Mouse (Mus musculus): ENCODE measurements around the gene Cluh. TPM values are rescaled to one million over a fixed set of nuclear protein-coding genes. Genes with fewer than 3 reads are reported as not detected.

Cluh gene
- polyA plus RNA-seq, 1 experiment from 2014 or later = 18.1 TPM

DNA sequence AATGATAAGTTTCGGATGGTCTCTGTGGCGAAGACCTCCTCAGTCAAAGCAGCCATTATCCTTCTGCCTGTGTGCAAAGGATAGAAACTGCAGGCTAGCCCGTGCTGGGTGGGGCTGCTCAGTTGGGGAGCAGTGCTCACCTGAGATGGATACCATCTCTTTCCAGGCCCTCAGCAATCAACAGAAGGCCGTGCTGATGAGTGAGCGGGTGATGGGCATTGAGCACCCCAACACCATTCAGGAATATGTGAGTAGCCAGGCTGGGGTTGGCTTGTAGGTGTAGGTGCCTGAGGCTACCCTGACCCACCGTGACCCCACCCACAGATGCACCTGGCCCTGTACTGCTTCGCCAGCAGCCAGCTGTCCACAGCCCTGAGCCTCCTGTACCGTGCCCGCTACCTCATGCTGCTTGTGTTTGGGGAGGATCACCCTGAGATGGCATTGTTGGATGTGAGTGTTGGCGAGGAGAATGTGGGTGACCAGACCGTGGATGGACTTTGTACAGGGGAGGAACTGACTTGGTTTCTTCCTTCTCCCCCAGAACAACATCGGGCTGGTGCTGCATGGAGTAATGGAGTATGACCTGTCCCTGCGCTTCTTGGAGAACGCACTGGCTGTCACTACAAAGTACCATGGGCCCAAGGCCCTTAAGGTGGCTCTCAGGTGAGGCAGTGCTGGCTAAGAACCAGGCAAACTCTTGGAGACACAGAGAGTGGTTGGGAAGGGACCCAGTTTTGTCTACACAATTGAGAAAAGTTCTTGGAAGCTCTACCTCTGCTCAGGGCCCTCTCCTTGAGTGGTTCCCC is 17.7 kb downstream of the Cluh start:
- H3K4me2 ChIP-seq (ENCODE audit: low read length) = no peak overlapping the region
- no peaks in the 10 kb centered on the region for H3K9me3 ChIP-seq (replicated peaks; ENCODE audit: control insufficient read depth, low read length, poor library complexity, severe bottlenecking)
- WGBS = 98% methylated on average over 14 of the region's 14 CpGs
- peaks cover 51% of the 10 kb centered on the region for H3K36me3 ChIP-seq (ENCODE audit: control insufficient read depth, insufficient read depth, low read length)
- no peak overlapping the region for H3K4me3 ChIP-seq (ENCODE audit: low read depth, low read length)
- H3K27ac ChIP-seq (ENCODE audit: low read length) = no peak overlapping the region
- no peak for ATAC-seq
- H3K27me3 ChIP-seq (ENCODE audit: control insufficient read depth, insufficient read depth, low read depth, low read length) = no peaks in the 10 kb centered on the region
- no peaks in the 10 kb centered on the region for H3K4me1 ChIP-seq (ENCODE audit: control insufficient read depth, insufficient read depth, low read length)
- H3K9ac ChIP-seq (ENCODE audit: low read depth, low read length) = no peak overlapping the region

GRCm38 (mm10) chr11:74667582-74668010 is 18.3 kb downstream of the Cluh start:
- no peaks in the 10 kb centered on the region for H3K27me3 ChIP-seq (ENCODE audit: control insufficient read depth, insufficient read depth, low read depth, low read length)
- no peak for ATAC-seq
- 98% methylated on average over 13 of the region's 13 CpGs for WGBS
- H3K36me3 ChIP-seq (ENCODE audit: control insufficient read depth, insufficient read depth, low read length) = peaks cover 46% of the 10 kb centered on the region
- H3K9me3 ChIP-seq (replicated peaks; ENCODE audit: control insufficient read depth, low read length, poor library complexity, severe bottlenecking) = no peaks in the 10 kb centered on the region
- no peak overlapping the region for H3K9ac ChIP-seq (ENCODE audit: low read depth, low read length)
- H3K4me1 ChIP-seq (ENCODE audit: control insufficient read depth, insufficient read depth, low read length) = no peaks in the 10 kb centered on the region
- H3K4me2 ChIP-seq (ENCODE audit: low read length) = no peak overlapping the region
- no peak overlapping the region for H3K27ac ChIP-seq (ENCODE audit: low read length)
- no peak overlapping the region for H3K4me3 ChIP-seq (ENCODE audit: low read depth, low read length)

DNA sequence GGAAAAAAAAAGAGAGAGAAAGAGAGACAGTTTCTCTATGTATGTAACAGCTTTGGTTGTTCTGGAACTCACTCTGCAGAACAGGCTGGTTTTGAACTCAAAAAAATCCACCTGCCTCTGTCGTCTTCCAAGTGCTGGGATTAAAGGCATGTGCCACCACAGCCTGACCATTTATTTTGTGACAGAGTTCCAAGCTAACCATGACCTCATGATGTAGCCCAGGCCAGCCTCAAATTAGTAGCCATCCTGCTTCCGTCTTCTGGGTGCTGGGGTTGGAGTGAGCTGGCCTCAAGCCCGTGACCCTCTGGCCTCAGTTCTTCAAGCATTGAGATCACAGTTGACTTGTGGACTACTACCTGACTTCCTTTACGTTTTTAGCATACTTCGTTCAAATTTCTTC is 19.2 kb downstream of the Cluh start:
- Histone ChIP-seq H3K4me3 (ENCODE audit: low read depth, low read length) (no peak overlapping the region), H3K9ac (ENCODE audit: low read depth, low read length) (no peak overlapping the region), H3K27me3 (ENCODE audit: control insufficient read depth, insufficient read depth, low read depth, low read length) (no peaks in the 10 kb centered on the region), H3K4me2 (ENCODE audit: low read length) (no peak overlapping the region), H3K27ac (ENCODE audit: low read length) (no peak overlapping the region), H3K36me3 (ENCODE audit: control insufficient read depth, insufficient read depth, low read length) (peaks cover 37% of the 10 kb centered on the region), H3K4me1 (ENCODE audit: control insufficient read depth, insufficient read depth, low read length) (no peaks in the 10 kb centered on the region), H3K9me3 (replicated peaks; ENCODE audit: control insufficient read depth, low read length, poor library complexity, severe bottlenecking) (no peaks in the 10 kb centered on the region)
- ATAC-seq = no peak
- WGBS = 92% methylated on average over 5 of the region's 5 CpGs

DNA sequence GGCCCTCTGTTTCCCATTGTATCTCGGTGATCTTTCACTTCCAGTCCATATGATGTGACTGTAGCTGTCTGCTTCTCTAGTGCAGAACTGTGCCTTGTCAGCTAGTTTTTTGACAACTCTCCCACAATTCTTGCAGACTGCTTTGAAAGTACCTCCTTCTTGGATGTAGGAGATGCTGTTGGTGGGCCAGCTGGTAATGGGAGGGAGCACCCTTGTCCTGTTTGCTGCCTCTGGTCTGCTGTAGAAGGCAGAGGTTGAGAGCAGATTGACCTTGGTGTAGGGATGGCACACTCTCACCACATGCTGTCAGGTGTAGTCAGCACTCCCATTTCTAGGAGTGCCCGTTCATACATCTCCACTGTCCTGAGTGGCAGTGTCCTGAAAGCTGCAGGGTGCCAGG is 19.7 kb downstream of the Cluh start:
- no peak overlapping the region for H3K27ac ChIP-seq (ENCODE audit: low read length)
- H3K4me3 ChIP-seq (ENCODE audit: low read depth, low read length) = no peak overlapping the region
- no peaks in the 10 kb centered on the region for H3K27me3 ChIP-seq (ENCODE audit: control insufficient read depth, insufficient read depth, low read depth, low read length)
- peaks cover 33% of the 10 kb centered on the region for H3K36me3 ChIP-seq (ENCODE audit: control insufficient read depth, insufficient read depth, low read length)
- 90% methylated on average over 2 of the region's 2 CpGs for WGBS
- H3K9ac ChIP-seq (ENCODE audit: low read depth, low read length) = no peak overlapping the region
- no peak overlapping the region for H3K4me2 ChIP-seq (ENCODE audit: low read length)
- no peak for ATAC-seq
- no peaks in the 10 kb centered on the region for H3K4me1 ChIP-seq (ENCODE audit: control insufficient read depth, insufficient read depth, low read length)
- no peaks in the 10 kb centered on the region for H3K9me3 ChIP-seq (replicated peaks; ENCODE audit: control insufficient read depth, low read length, poor library complexity, severe bottlenecking)

DNA sequence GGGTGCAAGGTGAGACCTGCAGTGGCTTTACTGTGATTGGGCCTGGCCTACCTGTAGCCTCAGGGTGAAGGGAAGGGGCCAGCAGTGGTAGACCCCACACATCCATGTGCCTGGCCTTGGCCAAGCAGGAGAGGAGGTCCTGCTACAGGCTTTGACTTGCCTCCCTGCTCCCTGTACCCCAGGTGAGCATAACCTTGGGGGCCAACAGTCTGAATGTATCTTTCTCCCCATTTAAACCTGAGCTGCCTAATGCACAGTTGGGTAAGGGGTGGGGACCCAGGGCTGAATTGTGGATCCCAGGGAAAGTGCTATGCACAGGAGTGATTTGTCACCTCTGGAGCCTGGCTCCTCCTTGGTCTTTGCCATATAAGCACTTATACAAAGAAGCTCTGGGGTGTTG is 20.9 kb downstream of the Cluh start:
- H3K27me3 ChIP-seq (ENCODE audit: control insufficient read depth, insufficient read depth, low read depth, low read length) = no peaks in the 10 kb centered on the region
- no peak overlapping the region for H3K9ac ChIP-seq (ENCODE audit: low read depth, low read length)
- no peaks in the 10 kb centered on the region for H3K9me3 ChIP-seq (replicated peaks; ENCODE audit: control insufficient read depth, low read length, poor library complexity, severe bottlenecking)
- H3K27ac ChIP-seq (ENCODE audit: low read length) = no peak overlapping the region
- H3K4me3 ChIP-seq (ENCODE audit: low read depth, low read length) = no peak overlapping the region
- no peaks in the 10 kb centered on the region for H3K4me1 ChIP-seq (ENCODE audit: control insufficient read depth, insufficient read depth, low read length)
- no peak overlapping the region for H3K4me2 ChIP-seq (ENCODE audit: low read length)
- H3K36me3 ChIP-seq (ENCODE audit: control insufficient read depth, insufficient read depth, low read length) = peaks cover 32% of the 10 kb centered on the region
- ATAC-seq = no peak

- peaks cover 29% of the 10 kb centered on the region for H3K36me3 ChIP-seq (ENCODE audit: control insufficient read depth, insufficient read depth, low read length)
- WGBS = 91% methylated on average over 1 of the region's 1 CpGs
These were observed 21.7 kb downstream of the Cluh start for GRCm38 (mm10) chr11:74671013-74671412.

GRCm38 (mm10) chr11:74671839-74672238 is 22.5 kb downstream of the Cluh start:
- H3K4me2 ChIP-seq (ENCODE audit: low read length) = no peak overlapping the region
- no peak overlapping the region for H3K27ac ChIP-seq (ENCODE audit: low read length)
- H3K4me1 ChIP-seq (ENCODE audit: control insufficient read depth, insufficient read depth, low read length) = no peaks in the 10 kb centered on the region
- H3K9ac ChIP-seq (ENCODE audit: low read depth, low read length) = no peak overlapping the region
- ATAC-seq = no peak
- WGBS = 90% methylated on average over 5 of the region's 5 CpGs
- no peaks in the 10 kb centered on the region for H3K9me3 ChIP-seq (replicated peaks; ENCODE audit: control insufficient read depth, low read length, poor library complexity, severe bottlenecking)
- H3K36me3 ChIP-seq (ENCODE audit: control insufficient read depth, insufficient read depth, low read length) = peaks cover 26% of the 10 kb centered on the region
- H3K4me3 ChIP-seq (ENCODE audit: low read depth, low read length) = no peak overlapping the region
- H3K27me3 ChIP-seq (ENCODE audit: control insufficient read depth, insufficient read depth, low read depth, low read length) = no peaks in the 10 kb centered on the region

More at GRCm38 (mm10) chr11:74671013-74671412, 21.7 kb downstream of the Cluh start:
- Histone ChIP-seq H3K27me3 (ENCODE audit: control insufficient read depth, insufficient read depth, low read depth, low read length) (no peaks in the 10 kb centered on the region), H3K9me3 (replicated peaks; ENCODE audit: control insufficient read depth, low read length, poor library complexity, severe bottlenecking) (no peaks in the 10 kb centered on the region), H3K4me3 (ENCODE audit: low read depth, low read length) (no peak overlapping the region), H3K9ac (ENCODE audit: low read depth, low read length) (no peak overlapping the region), H3K27ac (ENCODE audit: low read length) (no peak overlapping the region), H3K4me2 (ENCODE audit: low read length) (no peak overlapping the region), H3K4me1 (ENCODE audit: control insufficient read depth, insufficient read depth, low read length) (no peaks in the 10 kb centered on the region)
- ATAC-seq = no peak

GRCm38 (mm10) chr11:74672901-74673513 is 23.7 kb downstream of the Cluh start:
- H3K9me3 ChIP-seq (replicated peaks; ENCODE audit: control insufficient read depth, low read length, poor library complexity, severe bottlenecking) = no peaks in the 10 kb centered on the region
- H3K4me2 ChIP-seq (ENCODE audit: low read length) = no peak overlapping the region
- H3K27me3 ChIP-seq (ENCODE audit: control insufficient read depth, insufficient read depth, low read depth, low read length) = no peaks in the 10 kb centered on the region
- no peak for ATAC-seq
- H3K4me1 ChIP-seq (ENCODE audit: control insufficient read depth, insufficient read depth, low read length) = no peaks in the 10 kb centered on the region
- no peak overlapping the region for H3K4me3 ChIP-seq (ENCODE audit: low read depth, low read length)
- peaks cover 17% of the 10 kb centered on the region for H3K36me3 ChIP-seq (ENCODE audit: control insufficient read depth, insufficient read depth, low read length)
- WGBS = 90% methylated on average over 6 of the region's 6 CpGs
- H3K9ac ChIP-seq (ENCODE audit: low read depth, low read length) = no peak overlapping the region
- H3K27ac ChIP-seq (ENCODE audit: low read length) = no peak overlapping the region

GRCm38 (mm10) chr11:74673561-74673960 is 24.3 kb downstream of the Cluh start:
- Histone ChIP-seq H3K27ac (ENCODE audit: low read length) (no peak overlapping the region), H3K4me3 (ENCODE audit: low read depth, low read length) (no peak overlapping the region), H3K4me2 (ENCODE audit: low read length) (no peak overlapping the region), H3K9ac (ENCODE audit: low read depth, low read length) (no peak overlapping the region), H3K9me3 (replicated peaks; ENCODE audit: control insufficient read depth, low read length, poor library complexity, severe bottlenecking) (no peaks in the 10 kb centered on the region), H3K4me1 (ENCODE audit: control insufficient read depth, insufficient read depth, low read length) (no peaks in the 10 kb centered on the region), H3K27me3 (ENCODE audit: control insufficient read depth, insufficient read depth, low read depth, low read length) (no peaks in the 10 kb centered on the region), H3K36me3 (ENCODE audit: control insufficient read depth, insufficient read depth, low read length) (peaks cover 21% of the 10 kb centered on the region)
- no peak for ATAC-seq
- WGBS = 84% methylated on average over 1 of the region's 1 CpGs
